Mouse (Mus musculus): ENCODE measurements at regions not wholly inside any gene's neighbourhood (a gene's known extent, or its start where the extent isn't known, plus 50 kb on each side); places are given as distances from the start of the nearest gene placed in this dataset.

- no peak overlapping the region for H3K4me3 ChIP-seq (replicated peaks)
- no peak for ATAC-seq (ENCODE audit: insufficient read depth, low FRiP score, low read depth)
- no peak overlapping the region for H3K9ac ChIP-seq
- WGBS: 84% methylated on average over 4 of the region's 4 CpGs
- H3K36me3 ChIP-seq: no peaks in the 10 kb centered on the region
- no peaks in the 10 kb centered on the region for H3K27me3 ChIP-seq (replicated peaks)
- H3K4me2 ChIP-seq: no peak overlapping the region
- no peak overlapping the region for H3K27ac ChIP-seq
- H3K9me3 ChIP-seq: no peaks in the 10 kb centered on the region
- H3K4me1 ChIP-seq: no peaks in the 10 kb centered on the region; the same call in 1 of the 2 replicates
Measured at GRCm38 (mm10) chr2:17839649-17840048, 108.4 kb upstream of the Nebl start.

- Histone ChIP-seq H3K27ac (no peak overlapping the region), H3K4me3 (replicated peaks) (no peak overlapping the region), H3K36me3 (no peaks in the 10 kb centered on the region), H3K4me2 (no peak overlapping the region), H3K9me3 (no peaks in the 10 kb centered on the region), H3K4me1 (no peaks in the 10 kb centered on the region; the same call in 1 of the 2 replicates), H3K9ac (no peak overlapping the region), H3K27me3 (replicated peaks) (no peaks in the 10 kb centered on the region)
- 90% methylated on average over 20 of the region's 20 CpGs for WGBS
- ATAC-seq (ENCODE audit: insufficient read depth, low FRiP score, low read depth): no peak
Measured at GRCm38 (mm10) chr2:17838859-17839581, 107.8 kb upstream of the Nebl start.

- Histone ChIP-seq H3K9ac (no peak overlapping the region), H3K9me3 (no peaks in the 10 kb centered on the region), H3K4me1 (no peaks in the 10 kb centered on the region; the same call in 1 of the 2 replicates), H3K27ac (no peak overlapping the region), H3K4me2 (no peak overlapping the region), H3K27me3 (replicated peaks) (no peaks in the 10 kb centered on the region), H3K4me3 (replicated peaks) (no peak overlapping the region), H3K36me3 (no peaks in the 10 kb centered on the region)
- no peak for ATAC-seq (ENCODE audit: insufficient read depth, low FRiP score, low read depth)
- 79% methylated on average over 7 of the region's 7 CpGs for WGBS
Measured at GRCm38 (mm10) chr2:17838381-17838680, 107.1 kb upstream of the Nebl start.

GRCm38 (mm10) chr2:17837541-17838380 is 106.5 kb upstream of the Nebl start:
- Histone ChIP-seq H3K4me1 (no peaks in the 10 kb centered on the region; the same call in 1 of the 2 replicates), H3K4me3 (replicated peaks) (no peak overlapping the region), H3K9ac (no peak overlapping the region), H3K36me3 (no peaks in the 10 kb centered on the region), H3K27ac (no peak overlapping the region), H3K9me3 (no peaks in the 10 kb centered on the region), H3K4me2 (no peak overlapping the region), H3K27me3 (replicated peaks) (no peaks in the 10 kb centered on the region)
- ATAC-seq (ENCODE audit: insufficient read depth, low FRiP score, low read depth): no peak
- WGBS: 84% methylated on average over 14 of the region's 14 CpGs

- WGBS: 68% methylated on average over 3 of the region's 3 CpGs
- no peaks in the 10 kb centered on the region for H3K4me1 ChIP-seq
- H3K9me3 ChIP-seq: no peaks in the 10 kb centered on the region
- H3K27ac ChIP-seq: no peak overlapping the region
- no peak overlapping the region for H3K9ac ChIP-seq
- no peaks in the 10 kb centered on the region for H3K27me3 ChIP-seq (replicated peaks)
- no peaks in the 10 kb centered on the region for H3K36me3 ChIP-seq
- no peak for ATAC-seq (ENCODE audit: insufficient read depth, low FRiP score, low read depth)
- no peak overlapping the region for H3K4me3 ChIP-seq (replicated peaks)
- no peak overlapping the region for H3K4me2 ChIP-seq
Measured at GRCm38 (mm10) chr2:17832726-17833125, 101.5 kb upstream of the Nebl start.

GRCm38 (mm10) chr2:17830216-17830615 is 99.0 kb upstream of the Nebl start:
- no peak overlapping the region for H3K4me3 ChIP-seq (replicated peaks)
- no peaks in the 10 kb centered on the region for H3K9me3 ChIP-seq
- no peaks in the 10 kb centered on the region for H3K4me1 ChIP-seq
- 82% methylated on average over 5 of the region's 5 CpGs for WGBS
- no peak overlapping the region for H3K27ac ChIP-seq
- H3K36me3 ChIP-seq: no peaks in the 10 kb centered on the region
- no peak overlapping the region for H3K4me2 ChIP-seq
- no peak overlapping the region for H3K9ac ChIP-seq
- ATAC-seq (ENCODE audit: insufficient read depth, low FRiP score, low read depth): no peak
- H3K27me3 ChIP-seq (replicated peaks): no peaks in the 10 kb centered on the region

GRCm38 (mm10) chr2:17825271-17825670 is 94.0 kb upstream of the Nebl start:
- no peak overlapping the region for H3K4me3 ChIP-seq (replicated peaks)
- no peak overlapping the region for H3K9ac ChIP-seq
- H3K4me2 ChIP-seq: no peak overlapping the region
- H3K36me3 ChIP-seq: no peaks in the 10 kb centered on the region
- no peaks in the 10 kb centered on the region for H3K9me3 ChIP-seq
- H3K27me3 ChIP-seq (replicated peaks): no peaks in the 10 kb centered on the region
- H3K27ac ChIP-seq: no peak overlapping the region
- ATAC-seq (ENCODE audit: insufficient read depth, low FRiP score, low read depth): no peak
- 74% methylated on average over 2 of the region's 2 CpGs for WGBS
- H3K4me1 ChIP-seq: no peaks in the 10 kb centered on the region

GRCm38 (mm10) chr2:17824176-17824575 is 92.9 kb upstream of the Nebl start:
- Histone ChIP-seq H3K9ac (no peak overlapping the region), H3K27ac (no peak overlapping the region), H3K9me3 (no peaks in the 10 kb centered on the region), H3K4me3 (replicated peaks) (no peak overlapping the region), H3K4me2 (no peak overlapping the region), H3K4me1 (no peaks in the 10 kb centered on the region), H3K27me3 (replicated peaks) (no peaks in the 10 kb centered on the region), H3K36me3 (no peaks in the 10 kb centered on the region)
- 64% methylated on average over 5 of the region's 5 CpGs for WGBS
- no peak for ATAC-seq (ENCODE audit: insufficient read depth, low FRiP score, low read depth)

- Histone ChIP-seq H3K9me3 (no peaks in the 10 kb centered on the region), H3K36me3 (no peaks in the 10 kb centered on the region), H3K27me3 (replicated peaks) (no peaks in the 10 kb centered on the region), H3K4me3 (replicated peaks) (no peak overlapping the region), H3K4me1 (no peaks in the 10 kb centered on the region), H3K9ac (no peak overlapping the region), H3K4me2 (no peak overlapping the region), H3K27ac (no peak overlapping the region)
- WGBS: 83% methylated on average over 4 of the region's 4 CpGs
- no peak for ATAC-seq (ENCODE audit: insufficient read depth, low FRiP score, low read depth)
Measured at GRCm38 (mm10) chr2:17822621-17823006, 91.3 kb upstream of the Nebl start.

GRCm38 (mm10) chr2:17821878-17822620 is 90.8 kb upstream of the Nebl start:
- Histone ChIP-seq H3K27me3 (replicated peaks) (no peaks in the 10 kb centered on the region), H3K27ac (no peak overlapping the region), H3K4me1 (no peaks in the 10 kb centered on the region), H3K36me3 (no peaks in the 10 kb centered on the region), H3K9ac (no peak overlapping the region), H3K4me3 (replicated peaks) (no peak overlapping the region), H3K4me2 (no peak overlapping the region), H3K9me3 (no peaks in the 10 kb centered on the region)
- 84% methylated on average over 13 of the region's 13 CpGs for WGBS
- no peak for ATAC-seq (ENCODE audit: insufficient read depth, low FRiP score, low read depth)

GRCm38 (mm10) chr2:17811943-17812670 is 80.8 kb upstream of the Nebl start:
- no peaks in the 10 kb centered on the region for H3K9me3 ChIP-seq
- WGBS: 36% methylated on average over 7 of the region's 7 CpGs
- no peaks in the 10 kb centered on the region for H3K4me1 ChIP-seq
- H3K4me2 ChIP-seq: no peak overlapping the region
- no peak for ATAC-seq (ENCODE audit: insufficient read depth, low FRiP score, low read depth)
- no peak overlapping the region for H3K27ac ChIP-seq
- no peak overlapping the region for H3K9ac ChIP-seq
- no peak overlapping the region for H3K4me3 ChIP-seq (replicated peaks)
- H3K27me3 ChIP-seq (replicated peaks): no peaks in the 10 kb centered on the region
- no peaks in the 10 kb centered on the region for H3K36me3 ChIP-seq

Measured in stomach, embryonic 15.5 days (tissue).